Mouse (Mus musculus) heart, embryonic 14.5 days (tissue): ENCODE results near the gene Ubac2. TPM values are rescaled to one million over a fixed set of nuclear protein-coding genes. Genes with fewer than 3 reads are reported as not detected.

Experiments
- ATAC-seq: fragments of 200-750 bp; cut with Nextera tagmentation; 2 replicates; pipeline ENCODE4 v1.8.0; 2017; ENCODE audit warnings: low read depth, moderate TSS enrichment; ENCODE audit not compliant: insufficient number of reproducible peaks, insufficient read depth, low FRiP score
- H3K27ac ChIP-seq, 2 experiments: fragments of 200-500 bp in 1 of 2; fragments of 300-500 bp in 1 of 2; sonication (generic) in 1 of 2; replicated peaks in 1 of 2; 2 replicates each; pipeline ENCODE4 v1.5.1; 2012 to 2014; ENCODE audit warnings: low read depth in 2 of 2, low read length in 2 of 2, control low read depth in 1 of 2, mild to moderate bottlenecking in 1 of 2, mixed read lengths in 1 of 2; ENCODE audit not compliant: control insufficient read depth in 1 of 2, insufficient read depth in 1 of 2
- H3K27me3 ChIP-seq: fragments of 300-500 bp; sonication (generic); 2 replicates; pipeline ENCODE4 v1.6.1; 2014; ENCODE audit warnings: mild to moderate bottlenecking, low read length, control low read depth; ENCODE audit not compliant: control insufficient read depth, insufficient read depth
- H3K36me3 ChIP-seq: fragments of 300-500 bp; sonication (generic); 2 replicates; pipeline ENCODE4 v1.6.1; 2014; ENCODE audit warnings: mild to moderate bottlenecking, control low read depth, low read length, mixed read lengths; ENCODE audit not compliant: control insufficient read depth, insufficient read depth
- H3K4me1 ChIP-seq, 2 experiments: fragments of 200-500 bp in 1 of 2; fragments of 300-500 bp in 1 of 2; sonication (generic) in 1 of 2; 2 replicates each; pipeline ENCODE4 v1.6.1; 2012 to 2014; ENCODE audit warnings: low read length in 2 of 2, control low read depth in 1 of 2, mixed read lengths in 1 of 2; ENCODE audit not compliant: control insufficient read depth in 2 of 2, insufficient read depth in 2 of 2
- H3K4me2 ChIP-seq: fragments of 300-500 bp; sonication (generic); 2 replicates; pipeline ENCODE4 v1.6.1; 2014; ENCODE audit warnings: mild to moderate bottlenecking, low read length
- H3K4me3 ChIP-seq, 2 experiments: fragments of 200-500 bp in 1 of 2; fragments of 300-500 bp in 1 of 2; sonication (generic) in 1 of 2; 2 replicates each; pipeline ENCODE4 v1.5.1; 2012 to 2014; ENCODE audit warnings: low read length in 2 of 2, mild to moderate bottlenecking in 2 of 2, control low read depth in 1 of 2, low read depth in 1 of 2, moderate library complexity in 1 of 2; ENCODE audit not compliant: control insufficient read depth in 1 of 2, insufficient read depth in 1 of 2
- H3K9ac ChIP-seq: fragments of 300-500 bp; sonication (generic); 2 replicates; pipeline ENCODE4 v1.6.1; 2014; ENCODE audit warnings: mild to moderate bottlenecking, low read length
- H3K9me3 ChIP-seq: fragments of 300-500 bp; sonication (generic); 2 replicates; pipeline ENCODE4 v1.6.1; 2016; ENCODE audit warnings: low read length, control low read depth; ENCODE audit not compliant: control insufficient read depth
- WGBS: fragments of 180-500 bp; shearing (Covaris S2); extraction: QIAGEN DNeasy Blood & Tissue Kit; methylation state at CpG from one replicate; pipeline ENCODE4 v1.1.7; 2014; 5-methylcytosine and 5-hydroxymethylcytosine counted together
- polyA plus RNA-seq: library from polyadenylated mRNA; unstranded; fragments of >200 nt; fragmentation: Nextera tagmentation; extraction: Ambion mirVana; gene quantifications from 2 replicates; pipeline ENCODE4 v1.2.1, GENCODE M21; 2014

Ubac2 gene
- polyA plus RNA-seq, 1 experiment from 2014 or later, result 56.3 TPM

DNA sequence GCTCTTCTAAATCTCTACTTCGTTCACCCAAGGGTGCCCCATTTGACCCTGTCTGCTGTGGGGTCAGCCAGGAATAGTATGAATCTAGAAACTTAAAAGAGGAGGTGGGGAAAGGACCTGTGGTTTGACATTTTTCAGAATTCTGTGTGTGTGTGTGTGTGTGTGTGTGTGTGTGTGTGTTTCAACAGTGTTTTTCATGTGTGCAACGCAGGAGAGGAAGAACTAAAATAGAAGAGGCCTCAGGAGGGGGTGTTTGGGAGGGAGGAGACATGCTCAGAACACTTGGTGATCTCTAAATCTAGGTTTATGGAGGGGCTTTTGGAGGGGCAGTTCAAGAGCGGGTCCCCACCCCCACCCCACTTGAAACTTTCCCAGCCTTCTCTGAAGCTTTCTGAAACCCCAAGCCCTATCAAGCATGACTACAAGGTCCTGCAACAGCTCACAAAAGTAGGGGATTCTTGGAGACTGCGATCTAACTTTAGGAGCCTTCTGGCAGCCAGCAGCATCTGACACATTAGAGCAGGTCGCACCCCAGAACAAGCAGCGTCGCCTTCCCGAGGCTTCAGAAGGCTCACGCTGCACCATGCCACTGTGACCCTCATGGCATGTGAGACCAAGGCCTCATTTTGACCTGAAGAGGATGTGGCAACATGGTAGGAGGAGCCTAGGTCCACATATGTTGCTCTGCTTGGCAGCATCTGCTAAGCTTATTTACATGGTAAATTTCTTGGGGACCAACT lies 174.6 kb downstream of the Ubac2 start:
- no peak for ATAC-seq
- 72% methylated on average over 9 of the region's 9 CpGs for WGBS

DNA sequence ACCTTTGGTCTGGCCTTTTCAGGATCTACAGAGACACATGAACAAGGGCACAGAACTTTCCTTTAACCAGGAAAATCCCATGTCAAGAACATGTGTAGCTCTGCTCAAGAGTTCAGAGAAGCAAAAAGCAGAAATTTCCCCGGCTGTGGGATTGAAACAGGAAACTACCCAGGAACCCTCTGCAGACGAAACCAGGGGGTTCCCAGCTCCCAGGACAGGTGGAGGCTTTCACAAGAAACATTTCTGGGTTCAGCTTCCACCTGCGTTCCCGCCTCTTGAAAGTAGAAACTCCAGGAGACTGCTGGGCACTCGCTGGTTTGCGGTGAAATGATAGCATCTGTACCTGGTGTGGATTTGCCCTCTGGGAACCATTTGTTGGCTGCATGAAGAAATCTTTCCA lies 178.5 kb downstream of the Ubac2 start:
- Histone ChIP-seq H3K4me3 (no peak overlapping the region), H3K27ac (no peak overlapping the region), H3K27me3 (peaks cover 5% of the 10 kb centered on the region), H3K9me3 (no peaks in the 10 kb centered on the region), H3K9ac (no peak overlapping the region), H3K4me1 (peaks cover 0 to 4% of the 10 kb centered on the region in 2 experiments; a peak in 1 of 4 replicates), H3K4me2 (no peak overlapping the region), H3K36me3 (no peaks in the 10 kb centered on the region)
- 84% methylated on average over 6 of the region's 6 CpGs for WGBS
- ATAC-seq, result no peak

More for the DNA sequence above, 174.6 kb downstream of the Ubac2 start:
- Histone ChIP-seq H3K4me1 (no peaks in the 10 kb centered on the region; a peak in 1 of 4 replicates), H3K27me3 (no peaks in the 10 kb centered on the region; the same call in 1 of the 2 replicates), H3K9ac (no peak overlapping the region), H3K4me2 (no peak overlapping the region), H3K4me3 (no peak overlapping the region), H3K9me3 (no peaks in the 10 kb centered on the region), H3K27ac (no peak overlapping the region), H3K36me3 (no peaks in the 10 kb centered on the region)

DNA sequence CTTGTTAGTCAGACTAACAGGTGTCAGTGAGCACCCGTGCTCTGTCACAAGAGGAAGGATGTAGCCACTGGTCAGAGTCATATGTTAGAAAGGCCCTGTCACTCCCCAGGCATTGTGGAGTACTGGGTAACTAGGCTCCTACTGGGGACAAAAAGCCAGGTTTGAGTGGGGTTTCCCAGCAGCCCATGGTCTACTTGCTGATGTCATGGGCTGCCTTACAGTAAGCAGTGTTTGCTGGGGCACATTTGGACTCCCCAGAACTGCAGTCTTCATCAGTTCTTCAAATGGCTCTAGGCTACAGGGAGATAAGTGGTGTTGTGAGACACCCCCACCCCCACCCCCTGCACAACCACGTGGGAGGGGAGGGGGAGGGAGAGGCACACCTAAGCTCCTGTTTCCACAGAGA lies 179.5 kb downstream of the Ubac2 start:
- Histone ChIP-seq H3K27me3 (peaks cover 7% of the 10 kb centered on the region), H3K4me1 (peaks cover 0 to 4% of the 10 kb centered on the region in 2 experiments; a peak in 1 of 4 replicates), H3K27ac (no peak overlapping the region), H3K36me3 (no peaks in the 10 kb centered on the region), H3K9me3 (no peaks in the 10 kb centered on the region), H3K4me3 (no peak overlapping the region), H3K4me2 (no peak overlapping the region), H3K9ac (no peak overlapping the region)
- WGBS, result 28% methylated on average over 2 of the region's 2 CpGs
- ATAC-seq, result no peak

- H3K27ac ChIP-seq, result no peak overlapping the region
- no peak for ATAC-seq
- no peaks in the 10 kb centered on the region for H3K9me3 ChIP-seq
- no peaks in the 10 kb centered on the region for H3K36me3 ChIP-seq
- H3K4me1 ChIP-seq, result 0 out of 4 replicates have a peak, but pooled peaks cover 0 to 4% of the 10 kb centered on the region in 2 experiments
- H3K27me3 ChIP-seq, result peaks cover 34% of the 10 kb centered on the region
- no peak overlapping the region for H3K4me2 ChIP-seq
- no peak overlapping the region for H3K9ac ChIP-seq
- no peak overlapping the region for H3K4me3 ChIP-seq
- 11% methylated on average over 3 of the region's 3 CpGs for WGBS
Measured at GRCm38 (mm10) chr14:122060642-122061041, 182.2 kb downstream of the Ubac2 start.

DNA sequence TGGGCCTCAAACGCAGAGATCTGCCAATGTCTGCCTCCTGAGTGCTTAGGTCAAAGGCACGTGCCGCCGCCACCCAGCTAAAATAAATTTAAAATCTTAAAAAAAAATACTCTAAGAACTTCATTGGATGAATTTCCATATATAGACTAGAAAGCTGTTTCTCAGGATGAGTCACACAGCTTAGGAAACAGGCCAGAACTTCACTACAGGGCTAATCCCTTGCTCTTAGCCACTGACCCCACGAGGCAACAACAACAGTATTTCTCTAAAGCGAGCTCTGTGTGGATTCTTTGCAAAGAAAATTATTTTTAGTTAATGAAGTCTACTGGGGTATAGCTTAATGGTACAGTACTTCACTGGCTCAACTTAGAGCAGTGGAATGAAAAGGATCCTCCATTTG lies 183.0 kb downstream of the Ubac2 start:
- 0 out of 4 replicates have a peak, but pooled peaks cover 0 to 4% of the 10 kb centered on the region in 2 experiments for H3K4me1 ChIP-seq
- no peaks in the 10 kb centered on the region for H3K36me3 ChIP-seq
- H3K9ac ChIP-seq, result no peak overlapping the region
- H3K4me3 ChIP-seq, result no peak overlapping the region
- H3K9me3 ChIP-seq, result no peaks in the 10 kb centered on the region
- peaks cover 40% of the 10 kb centered on the region for H3K27me3 ChIP-seq
- no peak for ATAC-seq
- 83% methylated on average over 6 of the region's 6 CpGs for WGBS
- no peak overlapping the region for H3K4me2 ChIP-seq
- H3K27ac ChIP-seq, result no peak overlapping the region

- Histone ChIP-seq H3K9ac (no peak overlapping the region), H3K4me1 (0 out of 4 replicates have a peak, but pooled peaks cover 0 to 4% of the 10 kb centered on the region in 2 experiments), H3K9me3 (no peaks in the 10 kb centered on the region), H3K27ac (no peak overlapping the region), H3K4me3 (no peak overlapping the region), H3K4me2 (no peak overlapping the region), H3K27me3 (peaks cover 52% of the 10 kb centered on the region), H3K36me3 (no peaks in the 10 kb centered on the region)
- 76% methylated on average over 10 of the region's 10 CpGs for WGBS
- no peak for ATAC-seq
Measured at GRCm38 (mm10) chr14:122062411-122063090, 184.1 kb downstream of the Ubac2 start.

DNA sequence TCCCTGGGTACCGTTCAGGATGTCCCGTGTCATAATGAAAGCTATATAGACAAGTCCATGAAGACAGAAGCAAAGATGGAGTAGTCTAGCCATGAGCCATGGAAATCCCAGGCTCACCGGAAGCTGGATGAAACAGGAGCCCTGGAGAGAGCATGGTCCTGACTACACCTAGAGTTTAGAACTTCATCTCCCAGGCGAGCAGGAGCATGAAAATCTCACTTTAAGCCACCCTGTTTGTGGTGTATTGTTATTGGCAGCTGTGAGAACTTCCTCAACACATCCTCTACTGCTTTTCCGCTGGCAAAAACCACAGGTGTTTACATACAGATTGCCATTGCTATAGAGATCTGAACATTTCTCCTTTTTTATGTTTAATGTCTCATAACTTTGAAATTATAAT lies 185.2 kb downstream of the Ubac2 start:
- H3K4me2 ChIP-seq, result no peak overlapping the region
- no peak overlapping the region for H3K9ac ChIP-seq
- no peak for ATAC-seq
- H3K9me3 ChIP-seq, result no peaks in the 10 kb centered on the region
- peaks cover 3 to 7% of the 10 kb centered on the region in 2 experiments; a peak in 2 of 4 replicates for H3K4me1 ChIP-seq
- H3K27ac ChIP-seq, result no peak overlapping the region
- H3K27me3 ChIP-seq, result peaks cover 54% of the 10 kb centered on the region
- WGBS, result 72% methylated on average over 5 of the region's 5 CpGs
- no peak overlapping the region for H3K4me3 ChIP-seq
- no peaks in the 10 kb centered on the region for H3K36me3 ChIP-seq
